Mouse (Mus musculus): Measurements from ENCODE around the gene Wasf1. TPM values are rescaled to one million over a fixed set of nuclear protein-coding genes. Genes with fewer than 3 reads are reported as not detected.

The Wasf1 gene
- polyA plus RNA-seq, 1 experiment from 2014 or later: 0.71 TPM

DNA sequence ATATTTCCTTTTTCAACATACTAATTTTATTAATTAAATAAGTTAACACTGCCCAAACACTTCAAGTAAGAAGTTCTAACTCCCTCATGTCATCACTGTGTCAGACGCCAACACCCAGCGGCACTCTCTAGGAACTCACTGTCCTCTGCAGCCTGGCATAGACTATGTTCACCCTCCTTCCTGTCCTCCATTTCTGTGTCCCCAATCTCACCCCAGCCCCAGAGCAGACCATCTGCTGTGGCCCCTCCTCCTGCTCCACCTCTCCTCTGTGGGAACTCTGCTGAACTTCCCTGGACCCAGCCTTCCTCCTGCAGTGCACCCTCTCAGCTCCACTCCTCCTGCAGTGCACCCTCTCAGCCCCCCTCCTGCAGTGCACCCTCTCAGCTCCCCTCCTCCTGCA is 15.2 kb upstream of the Wasf1 start:
- no peak overlapping the region for H3K4me2 ChIP-seq
- H3K4me1 ChIP-seq (replicated peaks): no peaks in the 10 kb centered on the region
- H3K4me3 ChIP-seq (replicated peaks): no peak overlapping the region
- no peak overlapping the region for H3K27ac ChIP-seq (replicated peaks)
- peaks cover 27% of the 10 kb centered on the region for H3K36me3 ChIP-seq (replicated peaks)
- WGBS (ENCODE audit: insufficient replicate concordance): 87% methylated on average over 2 of the region's 2 CpGs
- ATAC-seq (ENCODE audit: insufficient read depth): no peak
- H3K9me3 ChIP-seq (replicated peaks): no peaks in the 10 kb centered on the region
- no peaks in the 10 kb centered on the region for H3K27me3 ChIP-seq
- no peak overlapping the region for H3K9ac ChIP-seq

DNA sequence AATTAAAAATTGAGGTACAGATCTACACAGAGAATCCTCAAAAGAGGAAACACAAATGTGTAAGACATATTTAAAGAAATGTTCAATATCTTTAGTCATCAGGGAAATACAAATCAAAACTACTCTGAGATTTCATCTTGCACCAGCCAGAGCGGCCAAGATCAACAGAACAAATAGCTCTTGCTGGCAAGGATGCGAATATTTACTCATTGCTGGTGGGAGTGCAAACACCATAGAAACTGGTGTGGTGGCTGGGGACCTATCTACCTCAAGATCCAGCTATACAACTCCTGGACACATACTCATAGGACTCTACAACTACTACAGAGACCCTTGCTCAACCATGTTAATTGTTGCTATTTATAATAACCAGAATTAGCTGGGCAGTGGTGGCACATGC is 12.0 kb upstream of the Wasf1 start:
- no peak overlapping the region for H3K4me2 ChIP-seq
- H3K27ac ChIP-seq (replicated peaks): no peak overlapping the region
- H3K4me1 ChIP-seq (replicated peaks): no peaks in the 10 kb centered on the region
- H3K36me3 ChIP-seq (replicated peaks): peaks cover 12% of the 10 kb centered on the region; the same call in 1 of the 2 replicates
- no peaks in the 10 kb centered on the region for H3K27me3 ChIP-seq
- H3K9ac ChIP-seq: no peak overlapping the region
- ATAC-seq (ENCODE audit: insufficient read depth): no peak
- WGBS (ENCODE audit: insufficient replicate concordance): 61% methylated on average over 2 of the region's 2 CpGs
- no peak overlapping the region for H3K4me3 ChIP-seq (replicated peaks)
- no peaks in the 10 kb centered on the region for H3K9me3 ChIP-seq (replicated peaks)

DNA sequence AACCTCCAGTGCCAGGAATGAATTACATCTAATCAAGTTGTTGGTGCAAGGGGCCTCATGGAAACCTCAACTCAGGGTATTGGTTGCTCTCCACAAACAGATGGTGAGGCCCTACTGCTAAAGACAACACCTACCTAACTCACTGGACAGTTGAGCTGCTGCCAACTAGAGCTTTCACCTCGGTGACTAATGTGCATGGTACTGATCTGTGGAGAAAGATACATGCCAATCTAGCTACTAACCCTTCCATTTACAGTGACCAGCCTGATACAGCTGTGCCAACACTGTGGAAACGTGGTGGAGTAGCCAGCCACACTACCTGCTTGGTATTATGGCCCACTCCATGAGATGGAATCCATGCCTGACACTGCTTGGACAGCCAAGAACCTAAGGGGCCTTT is 11.2 kb upstream of the Wasf1 start:
- 45% methylated on average over 2 of the region's 2 CpGs for WGBS (ENCODE audit: insufficient replicate concordance)
- H3K27me3 ChIP-seq: no peaks in the 10 kb centered on the region
- no peaks in the 10 kb centered on the region for H3K4me1 ChIP-seq (replicated peaks)
- no peak overlapping the region for H3K4me3 ChIP-seq (replicated peaks)
- ATAC-seq (ENCODE audit: insufficient read depth): no peak
- no peak overlapping the region for H3K27ac ChIP-seq (replicated peaks)
- peaks cover 7% of the 10 kb centered on the region; the same call in 1 of the 2 replicates for H3K36me3 ChIP-seq (replicated peaks)
- H3K9ac ChIP-seq: no peak overlapping the region
- no peaks in the 10 kb centered on the region for H3K9me3 ChIP-seq (replicated peaks)
- no peak overlapping the region for H3K4me2 ChIP-seq

DNA sequence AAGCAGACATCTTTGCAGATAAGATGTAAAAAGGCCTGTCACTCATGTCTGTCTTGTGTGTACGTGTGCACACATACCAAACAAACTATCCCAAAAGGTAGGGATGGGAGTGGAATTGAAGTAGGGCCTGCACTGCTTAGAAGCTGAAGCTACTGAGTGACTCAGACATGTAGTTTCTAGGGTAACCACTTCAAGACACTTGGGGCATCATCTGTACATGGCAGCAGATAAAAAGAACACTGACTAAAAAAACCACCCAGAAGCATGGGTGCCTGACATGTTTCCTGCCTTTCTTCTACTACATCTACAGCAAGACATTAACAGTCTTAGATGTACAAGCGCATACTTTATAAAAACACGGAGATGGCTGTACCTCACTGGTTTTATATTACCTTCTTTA is 5.0 kb upstream of the Wasf1 start:
- no peaks in the 10 kb centered on the region; the same call in 1 of the 2 replicates for H3K36me3 ChIP-seq (replicated peaks)
- peaks cover under 1% of the 10 kb centered on the region; the same call in 1 of the 2 replicates for H3K27me3 ChIP-seq
- no peak overlapping the region for H3K4me3 ChIP-seq (replicated peaks)
- WGBS (ENCODE audit: insufficient replicate concordance): 72% methylated on average over 3 of the region's 3 CpGs
- no peaks in the 10 kb centered on the region for H3K9me3 ChIP-seq (replicated peaks)
- H3K4me2 ChIP-seq: no peak overlapping the region
- H3K9ac ChIP-seq: no peak overlapping the region
- peaks cover 20% of the 10 kb centered on the region for H3K4me1 ChIP-seq (replicated peaks)
- no peak for ATAC-seq (ENCODE audit: insufficient read depth)
- H3K27ac ChIP-seq (replicated peaks): no peak overlapping the region

DNA sequence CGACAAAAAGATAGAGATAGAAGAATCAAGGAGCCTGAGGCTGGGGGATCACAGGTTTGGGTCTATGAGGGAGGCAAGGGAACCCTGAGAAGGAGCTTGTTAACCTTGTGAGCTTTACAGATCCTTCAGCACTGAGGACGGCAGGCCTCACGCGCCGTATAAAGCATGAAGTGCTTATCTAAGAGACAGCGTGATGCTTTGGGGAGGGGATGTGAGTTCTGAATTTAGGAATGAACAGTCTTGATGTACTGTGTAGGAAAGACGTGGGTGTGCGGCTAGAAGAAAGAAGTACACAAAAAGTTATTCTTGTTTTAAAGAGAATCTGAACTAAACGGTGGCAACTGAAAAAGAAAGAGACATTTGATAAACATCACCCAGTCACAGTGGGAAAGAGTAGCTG is 3.3 kb upstream of the Wasf1 start:
- no peaks in the 10 kb centered on the region; the same call in 1 of the 2 replicates for H3K36me3 ChIP-seq (replicated peaks)
- no peak for ATAC-seq (ENCODE audit: insufficient read depth)
- H3K9me3 ChIP-seq (replicated peaks): no peaks in the 10 kb centered on the region
- 82% methylated on average over 9 of the region's 9 CpGs for WGBS (ENCODE audit: insufficient replicate concordance)
- no peak overlapping the region for H3K27ac ChIP-seq (replicated peaks)
- H3K9ac ChIP-seq: no peak overlapping the region
- H3K4me2 ChIP-seq: no peak overlapping the region
- peaks cover 17% of the 10 kb centered on the region for H3K27me3 ChIP-seq
- no peak overlapping the region for H3K4me3 ChIP-seq (replicated peaks)
- peaks cover 34% of the 10 kb centered on the region for H3K4me1 ChIP-seq (replicated peaks)

DNA sequence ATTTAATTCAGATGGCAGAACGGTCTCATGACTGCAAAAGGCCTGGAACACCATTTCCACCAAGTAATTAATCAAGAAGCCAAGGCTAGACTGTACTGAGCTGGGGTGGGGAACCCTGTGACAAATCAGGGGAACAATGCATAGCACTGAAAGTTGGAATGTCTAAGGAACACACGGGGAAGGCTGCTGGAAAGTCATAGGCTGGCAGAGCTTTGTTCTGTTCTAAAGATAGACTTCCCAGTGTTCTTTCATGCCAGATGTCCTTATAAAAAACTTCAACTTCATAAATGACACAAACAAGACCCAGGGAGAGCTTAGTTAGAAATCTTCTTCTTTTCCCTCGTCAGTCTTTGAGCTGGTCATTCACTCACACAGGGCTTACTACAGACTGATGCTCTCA is 2.0 kb upstream of the Wasf1 start:
- WGBS (ENCODE audit: insufficient replicate concordance): 66% methylated on average over 3 of the region's 3 CpGs
- H3K36me3 ChIP-seq (replicated peaks): no peaks in the 10 kb centered on the region; the same call in 1 of the 2 replicates
- peaks cover 34% of the 10 kb centered on the region for H3K4me1 ChIP-seq (replicated peaks)
- no peak overlapping the region for H3K4me3 ChIP-seq (replicated peaks)
- no peak overlapping the region for H3K27ac ChIP-seq (replicated peaks)
- no peak for ATAC-seq (ENCODE audit: insufficient read depth)
- H3K27me3 ChIP-seq: peaks cover 23% of the 10 kb centered on the region
- no peak overlapping the region for H3K9ac ChIP-seq
- H3K9me3 ChIP-seq (replicated peaks): no peaks in the 10 kb centered on the region
- H3K4me2 ChIP-seq: no peak overlapping the region

DNA sequence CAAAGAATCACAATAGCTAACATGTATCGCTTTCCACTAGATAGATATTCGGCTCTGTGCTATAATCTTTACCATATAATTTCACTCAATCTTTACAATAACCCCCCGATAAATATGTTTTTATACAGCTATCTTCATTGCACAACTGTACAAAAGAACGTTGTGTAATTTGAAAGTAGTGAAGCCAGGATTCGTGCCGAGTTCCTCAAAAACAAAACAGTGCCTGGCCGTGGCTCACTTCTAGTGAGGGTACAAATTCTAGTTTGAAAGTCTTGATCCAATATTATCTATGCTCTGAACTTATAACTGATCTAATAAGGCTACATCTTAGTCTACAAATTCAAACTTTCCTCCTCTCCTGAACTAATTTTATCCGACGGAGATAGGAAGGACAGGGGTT is 942 bp upstream of the Wasf1 start:
- 10% methylated on average over 9 of the region's 9 CpGs for WGBS (ENCODE audit: insufficient replicate concordance)
- no peak for ATAC-seq (ENCODE audit: insufficient read depth)
- Histone ChIP-seq H3K27me3 (peaks cover 24% of the 10 kb centered on the region), H3K36me3 (replicated peaks) (no peaks in the 10 kb centered on the region; the same call in 1 of the 2 replicates), H3K9ac (peak overlapping the region; percentile 80), H3K4me1 (replicated peaks) (peaks cover 34% of the 10 kb centered on the region), H3K4me3 (replicated peaks) (peak overlapping the region; percentile 80), H3K27ac (replicated peaks) (peak overlapping the region; percentile 77), H3K9me3 (replicated peaks) (no peaks in the 10 kb centered on the region), H3K4me2 (peak overlapping the region; percentile 99)

DNA sequence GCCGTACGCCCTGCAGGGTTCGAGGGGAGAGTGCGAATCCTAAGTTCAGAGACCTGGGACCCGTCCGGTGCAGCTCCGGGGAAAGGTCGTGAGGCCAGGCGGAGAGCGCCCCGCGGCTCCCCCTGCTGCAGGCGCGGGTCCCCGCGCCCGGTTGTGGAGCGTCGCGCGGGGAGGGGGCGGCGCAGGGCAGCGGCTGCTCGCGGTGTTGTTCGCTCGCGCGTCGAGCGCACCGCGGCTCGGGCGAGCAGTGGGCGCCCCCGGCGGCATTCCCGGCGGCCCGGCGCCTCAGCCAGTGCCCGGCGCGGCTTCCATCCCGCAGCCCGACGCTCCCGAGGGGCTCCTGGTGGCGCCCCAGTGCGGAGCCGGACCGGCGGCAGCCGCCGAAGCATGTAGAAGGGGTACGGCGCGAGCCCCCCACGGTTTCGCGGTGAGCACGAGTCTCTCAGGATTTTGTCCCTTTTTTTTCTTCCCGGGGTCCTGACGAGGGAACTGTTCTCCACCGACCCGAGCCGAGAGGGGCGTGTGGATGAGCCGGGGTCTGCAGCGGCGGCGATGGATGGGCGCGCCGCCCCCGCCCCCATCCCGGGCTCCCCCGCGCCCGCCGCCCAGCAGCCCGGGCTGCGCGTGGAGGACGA is 486 bp downstream of the Wasf1 start:
- peaks cover 34% of the 10 kb centered on the region for H3K4me1 ChIP-seq (replicated peaks)
- under 1% methylated on average over 87 of the region's 87 CpGs for whole genome bisulfite sequencing (ENCODE audit: insufficient replicate concordance)
- H3K4me3 ChIP-seq (replicated peaks): peak overlapping the region; percentile 80
- ATAC-seq (ENCODE audit: insufficient read depth): peak; percentile 51
- no peaks in the 10 kb centered on the region for H3K9me3 ChIP-seq (replicated peaks)
- no peaks in the 10 kb centered on the region; the same call in 1 of the 2 replicates for H3K36me3 ChIP-seq (replicated peaks)
- peak overlapping the region; percentile 99 for H3K4me2 ChIP-seq
- H3K27ac ChIP-seq (replicated peaks): 0 out of 2 replicates have a peak overlapping the region, but pooled peaks have one; percentile 42
- peak overlapping the region; percentile 54 for H3K9ac ChIP-seq
- H3K27me3 ChIP-seq: peaks cover 29% of the 10 kb centered on the region

DNA sequence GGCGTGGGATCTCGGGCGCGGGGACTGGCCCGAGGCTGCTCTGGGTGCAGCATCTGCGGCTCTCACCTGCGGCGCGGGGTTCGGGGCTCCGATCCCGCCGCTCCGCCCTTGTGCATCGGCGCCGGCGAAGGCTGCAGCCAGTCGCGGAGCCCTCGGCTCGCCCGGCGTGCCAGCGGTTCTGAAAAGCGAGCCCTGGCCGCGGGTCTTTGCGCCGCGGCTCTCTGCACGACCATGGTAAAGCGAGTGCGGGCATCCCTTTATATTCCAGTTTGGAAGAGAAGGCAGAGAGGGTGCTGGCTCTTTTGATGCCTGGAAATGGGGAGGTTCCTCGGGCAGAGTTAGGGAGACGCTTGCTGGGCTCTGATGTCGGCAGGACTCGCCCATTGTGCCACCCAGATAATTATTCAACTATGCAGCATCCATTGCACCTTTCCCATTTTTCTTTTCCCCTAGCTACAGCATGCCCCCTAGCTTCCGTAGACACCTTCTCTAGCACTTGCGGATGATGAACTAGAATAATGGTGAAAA is 1.1 kb downstream of the Wasf1 start:
- WGBS (ENCODE audit: insufficient replicate concordance): under 1% methylated on average over 40 of the region's 40 CpGs
- ATAC-seq (ENCODE audit: insufficient read depth): no peak
- Histone ChIP-seq H3K4me1 (replicated peaks) (peaks cover 34% of the 10 kb centered on the region), H3K36me3 (replicated peaks) (no peaks in the 10 kb centered on the region), H3K9me3 (replicated peaks) (no peaks in the 10 kb centered on the region), H3K27ac (replicated peaks) (no peak overlapping the region), H3K4me3 (replicated peaks) (peak overlapping the region; percentile 80), H3K27me3 (peaks cover 30% of the 10 kb centered on the region), H3K9ac (peak overlapping the region; percentile 54), H3K4me2 (peak overlapping the region; percentile 99)

DNA sequence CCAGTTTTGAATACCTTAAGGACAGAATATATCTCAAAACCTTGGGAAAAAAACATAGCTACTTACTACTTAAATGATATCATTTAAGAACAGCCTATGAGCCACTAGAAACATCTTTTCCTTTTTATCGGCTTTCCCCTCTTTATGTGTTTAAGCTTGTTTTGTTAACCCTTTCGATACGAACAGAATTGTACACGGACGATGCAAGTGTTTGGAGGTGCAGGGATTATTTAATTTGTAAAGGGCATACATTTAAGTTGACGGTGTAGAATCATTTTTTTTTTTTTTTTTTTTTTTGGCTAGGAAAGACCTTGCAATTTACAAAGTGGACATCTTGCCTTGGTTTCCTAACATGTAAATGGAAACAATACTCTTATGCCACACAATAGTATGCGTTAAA is 2.2 kb downstream of the Wasf1 start:
- ATAC-seq (ENCODE audit: insufficient read depth): no peak
- 67% methylated on average over 7 of the region's 7 CpGs for WGBS (ENCODE audit: insufficient replicate concordance)
- Histone ChIP-seq H3K9ac (no peak overlapping the region), H3K4me2 (no peak overlapping the region), H3K27me3 (peaks cover 30% of the 10 kb centered on the region), H3K4me3 (replicated peaks) (no peak overlapping the region), H3K36me3 (replicated peaks) (no peaks in the 10 kb centered on the region), H3K9me3 (replicated peaks) (no peaks in the 10 kb centered on the region), H3K27ac (replicated peaks) (no peak overlapping the region), H3K4me1 (replicated peaks) (peaks cover 28% of the 10 kb centered on the region)

DNA sequence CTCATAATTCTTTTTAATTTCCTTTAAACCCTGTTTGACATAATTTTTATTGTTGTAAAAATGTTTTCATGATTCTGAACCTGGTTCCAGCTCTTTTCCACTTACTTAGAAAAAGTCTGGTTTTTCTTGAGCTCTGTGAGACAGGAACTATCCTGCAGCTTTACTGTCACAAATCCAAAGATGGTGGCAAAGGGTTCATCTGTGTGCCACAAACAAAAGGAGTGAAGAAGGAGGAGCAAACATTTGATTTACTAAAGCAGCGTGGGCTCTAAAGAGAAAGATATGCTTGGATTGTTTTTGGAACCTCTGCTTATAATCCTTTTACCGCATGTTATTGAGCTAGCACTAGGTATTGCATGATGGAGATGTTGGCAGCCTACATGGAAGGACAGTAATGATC is 4.0 kb downstream of the Wasf1 start:
- Histone ChIP-seq H3K9me3 (replicated peaks) (no peaks in the 10 kb centered on the region), H3K27me3 (peaks cover 30% of the 10 kb centered on the region), H3K27ac (replicated peaks) (no peak overlapping the region), H3K36me3 (replicated peaks) (no peaks in the 10 kb centered on the region), H3K4me2 (no peak overlapping the region), H3K4me1 (replicated peaks) (peaks cover 14% of the 10 kb centered on the region), H3K9ac (no peak overlapping the region), H3K4me3 (replicated peaks) (no peak overlapping the region)
- no peak for ATAC-seq (ENCODE audit: insufficient read depth)
- WGBS (ENCODE audit: insufficient replicate concordance): 67% methylated on average over 2 of the region's 2 CpGs

DNA sequence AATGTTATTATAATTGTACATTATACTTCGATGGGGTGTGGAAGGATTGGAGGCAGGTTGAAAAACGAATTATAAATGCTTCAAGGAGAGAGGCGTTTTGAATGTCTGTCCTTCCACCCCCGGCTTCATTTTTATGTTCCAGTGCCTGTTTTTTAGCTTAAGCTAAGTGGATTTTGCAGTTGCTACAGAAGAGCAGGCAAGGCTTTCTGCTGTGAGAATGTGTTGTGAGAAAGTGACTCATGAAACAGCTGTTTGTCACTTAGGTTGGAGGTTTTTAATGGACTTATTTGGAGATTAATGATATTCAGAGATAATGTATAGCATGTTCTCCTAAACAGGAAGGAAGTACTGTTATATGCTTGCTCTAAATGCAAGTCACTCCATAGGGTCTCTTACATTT is 5.9 kb downstream of the Wasf1 start:
- Histone ChIP-seq H3K4me3 (replicated peaks) (no peak overlapping the region), H3K4me1 (replicated peaks) (peaks cover 6% of the 10 kb centered on the region), H3K4me2 (no peak overlapping the region), H3K27me3 (peaks cover 21% of the 10 kb centered on the region), H3K9me3 (replicated peaks) (no peaks in the 10 kb centered on the region), H3K9ac (no peak overlapping the region), H3K27ac (replicated peaks) (no peak overlapping the region), H3K36me3 (replicated peaks) (no peaks in the 10 kb centered on the region)
- WGBS (ENCODE audit: insufficient replicate concordance): 48% methylated on average over 4 of the region's 4 CpGs
- no peak for ATAC-seq (ENCODE audit: insufficient read depth)
